In genomic region chr13:95741813-95742689, GRCm38 (mm10) we compare ENCODE assay signal across 19 mouse cellular contexts. TPM values are rescaled to one million over a fixed set of nuclear protein-coding genes. Genes with fewer than 3 reads are reported as not detected.
DNase-seq lines count a peak whose midpoint lies in the region; ATAC-seq and TF ChIP-seq lines count a peak whose summit lies in the region.
"Had no signal": no experiment of that assay in that cellular context is flagged by ENCODE, and none has a peak within 500 bp of the region (broad histone marks: within the 10 kb centered on the region; RNA-seq: fewer than 3 reads in every experiment).

No protein-coding gene starts in this region.

- H3K27ac ChIP-seq in layer of hippocampus, adult 2 months: no peak overlapping the region
- H3K27ac ChIP-seq: heart, adult 2 months had no signal

- DNase-seq in heart, adult 11 months: peak; percentile 64
- no peak for DNase-seq in heart, adult 9 months (ENCODE audit: low spot score in 2 of 2)
- peak; percentile 17 for DNase-seq in CD4-positive helper T cell, adult 2 months (ENCODE audit: low read depth, low spot score)
- DNase-seq in adrenal gland, postnatal 10 days: no peak
- no peak for DNase-seq in spleen, postnatal 14 days (ENCODE audit: low spot score in 2 of 2)
- DNase-seq in layer of hippocampus, adult 2 months (ENCODE audit: low spot score in 2 of 2): no peak
- DNase-seq: cerebellum, postnatal 25 days; forebrain, postnatal 0 days; heart, adult 2 months; kidney, adult 18-20 months; kidney, postnatal 10 days; liver; liver, postnatal 0 days; spleen, adult 18-20 months; thymus, postnatal 36 days had no signal

- peak; percentile 53 for ATAC-seq in common myeloid progenitor, adult 5-6 weeks (replicated peaks; ENCODE audit: low read depth, poor library complexity, severe bottlenecking)
- ATAC-seq in megakaryocyte, adult 5-6 weeks (ENCODE audit: poor library complexity, severe bottlenecking): peak; percentile 47
- ATAC-seq: forebrain, postnatal 0 days; liver, postnatal 0 days had no signal

- no peak for TF ChIP-seq CTCF in layer of hippocampus, adult 2 months (conservative IDR thresholded peaks at IDR 0.05)

- no peak overlapping the region for H3K4me3 ChIP-seq in layer of hippocampus, adult 2 months
- H3K4me3 ChIP-seq: heart, adult 2 months; megakaryocyte, embryonic 14.5 days had no signal

RNA-seq across cellular contexts. Expression of gene F2rl2, which starts 45.4 kb away (rescaled TPM):
- total RNA-seq in common myeloid progenitor, adult 5-6 weeks (2017): 3.0 and 3.6 TPM in 2 replicates
- total RNA-seq in megakaryocyte, adult 5-6 weeks (2015): 0.89 and 1.9 TPM in 2 replicates
- total RNA-seq in megakaryocyte, adult 5-6 weeks (2017): 0.51 and 0.57 TPM in 2 replicates
- under 1 TPM; 0.24 to 0.36 TPM for total RNA-seq in adrenal gland, postnatal 10 days (2021)
- total RNA-seq in layer of hippocampus, adult 2 months (2021): under 1 TPM; 0.15 to 0.17 TPM
- total RNA-seq: gastrocnemius, adult 8-10 months had no signal

Comparison
In these comparisons a context has a peak if more than half of its experiments do, and no peak if none do; other contexts are left out.
1. DNase-seq: peak in heart, adult 11 months (single experiment) and CD4-positive helper T cell, adult 2 months (single experiment); none in heart, adult 9 months (0 of 2), adrenal gland, postnatal 10 days (single experiment), spleen, postnatal 14 days (0 of 2) and layer of hippocampus, adult 2 months (0 of 2).